Mouse (Mus musculus): ENCODE data around the gene Slc17a2.

Gene Slc17a2

DNA sequence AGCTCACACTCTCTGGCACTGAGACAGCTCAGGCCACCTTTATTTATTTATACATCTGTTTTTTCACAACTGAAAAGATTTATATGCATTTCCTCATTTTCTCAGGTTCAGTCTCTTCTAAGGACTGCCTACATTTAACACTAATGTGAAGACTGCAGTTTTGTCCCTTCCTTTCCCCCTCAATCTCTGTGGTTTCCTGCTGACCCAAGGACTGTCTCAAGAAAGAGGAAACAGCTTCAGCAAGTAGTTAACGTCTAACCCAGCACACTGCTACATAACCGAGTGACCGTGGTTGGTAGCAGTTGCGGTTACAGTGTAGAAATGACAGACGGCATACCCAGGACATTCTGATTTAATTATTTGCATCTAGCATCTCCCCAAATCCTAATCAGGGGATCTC, 7.4 kb upstream of the Slc17a2 start:
- no peak for DNase-seq

DNA sequence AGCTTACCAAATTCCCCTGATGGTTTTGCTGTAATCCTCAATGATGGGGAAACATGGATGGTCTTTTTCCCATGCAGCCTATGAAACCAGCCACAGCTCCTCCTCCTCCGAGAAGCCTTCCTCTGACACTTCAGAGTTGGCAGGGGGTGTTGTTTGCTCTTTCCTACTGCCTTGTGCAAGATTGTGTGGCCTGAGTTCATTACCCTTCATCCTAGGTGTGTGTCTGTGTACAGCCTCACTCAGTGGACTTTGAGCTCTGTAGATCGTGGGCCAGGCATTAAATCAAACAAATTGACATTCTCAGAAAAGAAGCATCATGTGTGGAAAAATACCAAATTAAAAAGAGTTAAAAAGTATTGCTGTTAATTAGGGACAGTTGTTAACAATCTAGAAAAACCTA, 2.3 kb upstream of the Slc17a2 start:
- DNase-seq = no peak

DNA sequence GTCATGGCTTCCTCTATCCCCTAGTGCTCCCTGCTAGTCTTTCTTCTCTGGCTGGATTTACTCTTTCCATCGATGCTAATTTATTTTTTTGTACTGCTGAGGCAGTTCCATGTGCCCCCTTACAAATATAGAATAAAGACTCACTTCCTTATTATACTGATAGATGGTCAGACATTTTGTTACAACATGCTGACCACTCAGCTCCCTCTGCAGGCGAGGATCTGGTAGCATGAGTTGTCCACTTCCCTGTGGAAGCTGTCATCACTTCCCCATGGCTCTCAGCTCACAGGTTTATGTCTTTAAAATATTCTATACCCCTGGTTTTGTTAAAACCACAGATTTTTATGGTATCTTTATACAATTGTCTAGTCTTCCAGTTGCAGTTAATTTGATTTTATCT, 9.4 kb downstream of the Slc17a2 start:
- no peak for DNase-seq

DNA sequence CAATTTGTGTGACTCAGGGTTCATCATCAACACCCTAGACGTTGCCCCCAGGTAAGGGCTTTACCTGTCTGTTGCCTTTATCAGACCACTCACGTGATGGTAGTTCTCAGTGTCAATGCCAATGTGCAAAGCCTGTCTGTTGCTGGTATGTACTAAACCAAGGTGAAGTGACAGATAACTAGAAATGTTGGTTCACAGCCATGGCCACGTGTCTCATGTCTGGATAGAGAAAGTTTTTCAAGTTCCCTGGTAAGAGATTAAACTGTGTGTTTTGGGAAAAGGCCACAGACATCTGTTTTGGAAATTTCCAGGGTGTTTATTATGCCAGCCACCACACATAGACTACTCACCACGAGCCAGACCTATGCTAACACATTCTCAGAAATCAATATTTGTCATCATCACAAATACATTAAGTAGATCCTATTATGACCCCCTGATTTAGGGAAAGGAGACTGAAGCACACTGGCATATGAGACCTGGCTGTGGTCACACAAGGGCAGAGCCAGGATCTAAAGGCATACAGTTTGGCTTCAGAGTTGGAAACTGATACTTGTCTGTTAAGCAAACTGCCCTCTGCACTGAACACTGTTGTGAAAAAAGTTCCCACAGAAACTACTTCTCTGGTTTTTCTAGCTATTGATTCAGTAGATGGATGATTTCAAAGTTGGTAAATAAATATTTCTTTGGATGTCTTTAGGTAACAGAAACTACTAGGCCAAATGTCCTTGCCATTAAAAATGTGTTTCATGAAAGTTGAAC, 13.6 kb downstream of the Slc17a2 start:
- DNase-seq = no peak

DNA sequence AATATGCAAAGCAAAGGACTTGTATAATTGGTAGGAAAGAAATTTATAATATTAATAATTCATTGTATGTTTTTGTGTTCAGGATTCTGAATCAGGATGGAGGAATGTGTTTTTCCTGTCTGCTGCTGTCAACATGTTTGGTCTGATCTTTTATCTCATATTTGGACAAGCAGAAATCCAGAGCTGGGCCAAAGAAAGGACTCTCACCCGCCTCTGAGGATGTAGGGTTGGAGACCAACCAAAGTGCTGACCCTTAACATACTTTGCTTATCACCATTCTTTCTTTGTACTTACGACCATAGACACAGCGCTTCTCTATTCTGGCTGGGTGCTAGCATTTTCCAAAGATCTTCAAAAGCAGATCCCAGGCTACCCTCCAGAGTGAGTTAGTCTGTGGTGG, 15.4 kb downstream of the Slc17a2 start:
- DNase-seq = no peak

DNA sequence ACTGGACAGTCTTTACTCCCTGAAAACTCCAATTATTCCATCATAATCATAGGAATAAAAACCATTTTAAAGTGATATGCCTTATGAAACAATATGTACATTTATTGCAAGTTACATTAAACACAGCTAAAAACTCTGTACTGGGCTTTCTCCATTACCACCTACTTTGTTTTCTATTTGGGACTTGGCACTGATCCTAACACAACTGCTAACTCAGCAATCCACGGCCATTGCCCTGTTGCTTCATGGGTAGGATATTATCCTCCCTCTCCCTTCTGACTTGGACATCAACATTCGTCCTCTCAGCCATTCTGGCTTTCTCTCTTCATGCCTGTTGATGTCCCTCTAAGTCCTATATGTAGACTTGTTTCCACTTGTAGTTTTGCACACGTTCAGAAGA, 19.8 kb downstream of the Slc17a2 start:
- no peak for DNase-seq

DNA sequence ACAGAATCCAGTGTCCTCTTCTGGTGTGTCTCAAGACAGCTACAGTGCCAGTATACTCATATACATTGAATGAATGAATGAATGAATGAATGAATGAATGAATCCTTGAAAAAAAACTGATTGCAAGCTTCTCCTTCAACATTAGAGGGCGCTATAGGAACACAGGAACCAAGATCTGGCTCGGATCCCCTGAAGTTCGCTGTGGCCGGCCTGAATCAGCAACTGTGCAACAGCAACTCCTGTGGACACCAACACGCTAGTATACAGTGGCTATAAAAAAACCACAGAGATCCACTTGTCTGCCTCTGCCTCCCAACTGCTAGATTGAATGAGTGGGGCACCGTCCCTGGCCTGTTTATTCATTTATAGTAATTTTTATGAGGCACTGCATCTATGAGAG, 26.3 kb downstream of the Slc17a2 start:
- peak in 1 of 2 experiments; percentile 5 for DNase-seq

DNA sequence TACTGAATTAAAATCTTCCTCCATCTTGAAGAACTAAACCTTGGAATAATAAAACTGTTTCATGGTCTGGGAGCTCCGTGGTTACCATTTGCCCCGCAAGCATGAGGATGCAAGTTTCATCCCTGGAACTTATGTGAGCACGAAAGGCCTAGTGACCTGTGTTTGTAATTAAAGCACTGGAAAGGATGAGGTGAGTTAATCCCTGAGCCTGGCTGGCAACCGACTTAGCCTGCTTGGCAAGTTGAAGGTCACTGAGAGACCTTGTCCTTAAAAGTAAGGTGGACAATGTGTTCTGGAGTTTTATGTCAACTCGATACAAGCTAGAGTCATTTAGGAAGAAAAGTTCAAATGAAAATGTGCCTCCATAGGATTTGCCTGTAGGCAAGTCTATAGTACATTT, 28.0 kb downstream of the Slc17a2 start:
- DNase-seq = no peak

DNA sequence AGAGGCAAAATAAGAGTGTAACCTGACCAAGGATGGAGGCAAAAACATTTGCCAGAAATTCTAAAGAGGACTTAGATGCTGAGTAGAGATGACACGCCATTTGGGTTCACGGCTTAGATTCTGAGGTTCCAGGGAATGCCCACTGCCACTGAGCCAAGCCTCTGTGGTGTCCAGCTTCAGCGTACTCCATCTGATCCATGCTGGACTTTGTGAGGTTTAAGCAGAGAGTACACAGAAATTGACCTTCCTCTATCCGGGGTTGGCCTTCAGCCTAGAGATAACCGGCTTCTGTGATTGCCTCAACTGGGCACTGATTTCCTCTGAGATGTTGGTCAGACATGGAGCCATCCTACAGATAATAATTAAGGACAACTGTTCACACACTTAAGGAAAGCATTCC, 29.8 kb downstream of the Slc17a2 start:
- DNase-seq = no peak

DNA sequence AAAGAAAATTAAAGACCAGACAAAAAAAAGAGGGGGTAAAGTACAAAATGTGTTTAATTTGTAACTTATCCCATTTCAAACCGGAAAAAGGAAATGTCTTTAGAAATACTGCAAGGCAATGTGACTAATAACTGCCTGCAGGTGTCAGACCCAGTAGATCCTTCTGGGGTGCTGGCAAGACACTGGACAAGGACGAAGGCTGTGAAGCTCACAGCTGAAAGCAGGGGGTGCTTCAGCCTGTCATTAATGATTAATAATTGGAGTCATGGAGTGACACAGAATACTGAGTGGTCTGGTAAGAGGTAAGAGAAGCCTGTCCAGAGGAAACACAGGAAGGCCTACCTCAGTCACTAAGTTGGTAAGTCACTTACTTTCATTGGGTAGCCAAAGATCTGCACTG, 32.5 kb downstream of the Slc17a2 start, which contains the start of gene Slc17a3:
Gene Slc17a3 (plus strand): TSS at position 127 of the 400 bp plus-strand sequence.
- no peak for DNase-seq

DNA sequence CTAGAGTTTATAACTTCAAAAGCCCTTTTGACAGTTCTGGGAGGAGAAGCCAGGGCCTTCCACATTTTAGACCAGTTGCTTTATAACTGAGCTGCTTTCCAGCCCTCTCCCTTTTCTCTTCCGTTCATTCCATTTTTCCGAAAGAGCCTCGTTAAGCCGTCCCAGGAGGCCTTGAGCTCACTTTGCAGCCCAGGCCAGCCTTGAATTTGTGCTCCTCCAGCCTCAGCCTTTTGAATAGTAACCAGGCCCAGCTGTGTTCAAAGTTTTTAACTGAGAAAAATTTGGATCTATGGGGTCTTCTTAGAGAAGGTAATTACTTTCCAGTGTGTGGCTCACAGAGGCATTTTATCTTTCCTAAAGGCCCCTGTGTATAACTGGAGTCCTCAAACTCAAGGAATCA, 39.1 kb downstream of the Slc17a2 start:
- no peak for DNase-seq

DNA sequence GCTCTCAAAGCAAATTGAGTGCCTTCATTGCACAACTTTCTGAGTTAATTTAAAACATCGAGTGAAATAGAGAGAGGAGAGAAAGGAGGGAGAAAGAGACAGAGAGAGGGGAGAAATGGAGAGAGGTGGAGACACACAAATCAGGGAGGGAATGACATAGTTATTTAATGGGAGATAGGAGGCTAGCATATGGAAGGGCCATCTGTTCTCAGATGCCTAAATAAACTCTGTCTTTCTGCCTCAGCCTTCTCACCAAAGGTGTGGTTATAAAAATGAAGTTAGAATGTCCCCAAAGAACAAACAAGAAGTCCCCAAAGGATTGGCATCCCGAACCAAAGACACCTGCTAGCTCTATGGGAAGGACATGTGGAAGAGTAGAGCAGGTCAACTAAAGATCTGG, 42.5 kb downstream of the Slc17a2 start:
- no peak for DNase-seq

DNA sequence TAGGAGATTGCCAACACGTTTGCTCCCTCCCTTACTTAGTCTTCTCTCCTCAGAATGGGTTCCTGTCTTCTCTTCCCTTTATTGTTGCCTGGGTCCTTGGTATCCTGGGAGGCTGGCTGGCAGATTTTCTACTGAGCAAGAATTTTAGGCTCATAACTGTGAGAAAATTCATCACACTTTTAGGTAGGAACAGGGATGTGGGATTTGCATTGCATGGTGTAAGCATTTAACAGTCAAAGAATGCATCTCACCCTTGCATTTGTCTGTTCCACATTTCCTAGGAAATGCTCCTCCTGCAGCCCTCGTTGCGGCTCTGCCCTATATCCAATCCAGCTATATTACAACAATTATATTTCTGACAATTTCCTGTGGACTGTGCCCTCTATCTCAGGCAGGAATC, 49.6 kb downstream of the Slc17a2 start:
- DNase-seq = no peak

DNA sequence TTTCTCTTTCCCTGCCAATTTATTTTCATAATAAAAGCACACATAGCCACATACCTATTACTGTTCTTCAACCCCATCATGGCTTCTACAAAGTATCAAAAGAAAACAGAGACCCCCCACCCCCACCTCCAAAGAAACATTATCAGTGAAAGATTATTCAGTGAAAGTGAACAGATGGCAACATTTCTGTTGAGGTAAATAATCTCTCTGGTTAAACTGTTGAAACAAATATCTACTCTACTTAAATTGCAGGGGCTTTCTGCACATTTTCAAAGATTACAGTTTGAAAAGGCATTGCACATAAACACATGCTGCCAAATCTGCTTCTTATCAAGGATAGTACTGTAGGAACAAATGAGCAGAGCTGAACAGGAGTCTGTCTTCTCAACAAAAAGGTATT, 55.0 kb downstream of the Slc17a2 start:
- DNase-seq = no peak

DNA sequence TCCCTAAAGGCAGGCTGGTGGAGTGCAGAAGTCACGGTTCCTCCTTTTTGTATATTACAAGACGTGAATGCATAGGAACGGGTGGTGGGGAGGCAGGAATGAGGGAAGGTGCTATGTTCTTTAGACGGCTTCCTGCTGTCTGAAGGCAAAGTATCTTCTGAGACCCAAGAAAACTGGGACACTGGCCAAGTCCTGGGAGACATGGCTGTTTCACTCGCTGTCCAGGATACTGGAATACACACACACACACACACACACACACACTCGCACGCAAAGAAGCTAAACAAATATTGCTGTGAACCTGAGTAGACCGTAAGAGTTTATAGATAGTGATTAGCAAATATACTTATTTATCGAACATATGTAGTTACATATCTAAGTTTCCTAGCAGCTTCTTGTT, 57.9 kb downstream of the Slc17a2 start:
- DNase-seq = no peak

DNA sequence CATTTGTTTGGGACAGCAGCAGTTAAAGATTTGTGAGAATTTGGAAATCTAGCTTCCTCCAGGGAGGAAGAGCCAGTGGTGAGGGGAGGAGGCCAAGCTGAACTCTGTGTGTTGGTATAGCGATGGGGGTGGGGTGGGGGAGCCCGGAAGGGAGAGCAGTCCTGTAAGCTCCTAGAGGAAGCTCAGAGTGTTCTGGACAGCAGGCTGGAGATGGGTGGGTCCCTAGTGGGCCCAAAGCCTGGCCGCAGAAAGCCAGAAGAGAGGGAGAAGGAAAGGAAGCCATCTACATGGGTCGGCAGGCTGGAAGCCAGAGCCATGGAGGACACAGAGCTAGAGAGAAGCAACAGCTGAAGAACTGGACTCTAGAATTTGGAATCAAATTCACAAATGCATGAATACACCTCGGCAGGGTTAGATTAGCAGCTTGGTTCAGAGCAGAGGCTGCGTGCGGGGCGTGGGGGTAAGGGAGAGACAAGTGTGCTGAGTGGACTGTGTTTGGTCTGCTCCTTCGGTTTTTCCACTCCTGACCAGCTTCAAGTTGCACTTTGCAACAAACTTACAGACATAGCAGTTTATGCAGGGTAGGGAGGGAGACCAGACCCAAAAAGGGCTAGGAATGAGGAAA, 59.4 kb downstream of the Slc17a2 start:
- no peak for DNase-seq

DNA sequence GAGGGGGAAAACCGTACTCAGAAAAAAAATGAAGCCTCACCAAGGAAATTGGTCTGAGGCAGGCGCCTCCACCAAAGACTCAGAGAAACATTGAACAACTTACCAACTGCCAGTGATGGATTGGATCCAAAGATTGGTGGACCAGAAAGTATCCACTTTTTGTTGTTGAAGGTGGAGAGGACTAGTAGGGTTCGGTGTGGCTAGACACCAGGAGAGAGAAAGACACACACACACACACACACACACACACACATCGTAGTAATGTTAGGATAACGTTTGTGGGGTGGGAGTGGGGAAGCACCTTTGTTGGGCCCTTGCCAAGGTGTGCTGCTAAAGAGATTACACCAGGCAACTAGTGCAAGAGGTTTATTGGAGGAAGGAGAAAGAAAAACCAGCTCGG, 60.2 kb downstream of the Slc17a2 start:
- no peak for DNase-seq

DNA sequence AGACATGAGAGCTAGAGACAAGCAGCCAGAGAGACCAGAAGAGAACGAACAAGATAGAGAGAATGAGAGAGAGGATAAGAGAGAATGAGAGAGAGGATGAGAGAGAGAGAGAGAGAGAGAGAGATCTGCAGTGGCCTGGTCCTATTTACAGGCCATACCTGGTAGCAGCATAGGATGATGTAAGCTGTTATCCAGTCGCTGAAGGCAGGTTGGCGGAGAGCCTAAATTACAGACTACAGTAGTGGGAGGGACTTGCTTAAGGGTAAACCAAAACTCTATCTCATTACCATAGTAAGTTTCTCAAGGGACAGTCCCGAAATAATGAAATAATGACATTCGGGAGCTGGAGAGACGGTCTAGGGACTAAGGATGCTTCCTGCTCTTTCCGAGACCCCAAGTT, 60.6 kb downstream of the Slc17a2 start, which contains the start of gene Slc17a1:
Gene Slc17a1 (plus strand): TSS at position 346 of the 400 bp plus-strand sequence.
- DNase-seq = no peak

DNA sequence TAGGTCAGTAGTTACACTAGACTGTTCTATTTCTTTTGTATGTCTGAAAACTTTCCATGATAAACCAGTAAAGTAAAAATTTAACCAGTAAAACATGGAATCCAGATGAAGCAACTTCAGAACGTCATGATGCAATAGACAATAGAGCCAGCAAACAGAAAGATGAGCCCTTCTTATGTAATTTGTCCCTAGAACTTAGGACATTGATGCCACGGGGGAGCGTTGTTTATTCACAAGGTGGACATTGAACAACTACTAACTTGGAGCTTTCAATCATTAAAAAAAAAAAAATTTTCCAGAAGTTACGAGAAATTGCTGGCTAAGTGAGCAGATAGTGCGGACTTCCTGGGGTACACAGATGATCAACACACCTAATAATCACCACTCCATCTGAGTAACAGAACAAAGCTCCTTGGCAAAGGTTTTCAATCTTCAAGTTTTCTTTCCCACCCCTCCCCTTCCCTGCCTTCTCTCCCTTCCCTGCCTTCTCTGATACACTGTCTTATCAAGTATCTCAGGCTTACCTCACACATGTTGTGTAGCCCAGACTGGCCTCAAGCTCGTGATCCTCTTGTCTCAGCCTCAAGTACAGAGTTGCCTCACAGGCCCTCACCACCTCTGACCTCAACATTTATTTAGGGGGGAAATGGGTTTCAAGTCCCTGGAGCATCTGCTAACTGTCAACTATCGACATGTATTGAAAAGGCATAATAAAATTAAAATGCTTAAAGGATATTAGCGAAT, 62.2 kb downstream of the Slc17a2 start:
- DNase-seq = no peak

DNA sequence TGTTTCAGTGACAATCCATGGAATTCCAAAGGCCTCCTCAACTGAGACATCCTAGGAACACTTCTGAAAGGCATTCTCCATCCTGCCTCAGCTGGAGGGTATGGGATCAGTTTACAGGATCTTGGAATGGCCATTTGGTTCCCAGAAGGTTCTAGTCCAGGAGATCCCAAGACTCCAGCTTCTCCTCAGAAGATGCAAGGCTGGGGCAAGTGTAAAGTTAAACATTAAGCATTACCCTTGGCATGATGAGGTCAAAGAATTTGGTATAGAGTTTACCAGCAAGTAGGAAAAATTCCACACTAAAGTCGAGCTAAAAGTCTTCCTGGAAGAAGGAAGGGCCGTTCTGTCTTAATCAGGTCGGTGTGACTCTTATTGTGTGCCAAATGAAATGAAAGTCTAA, 63.2 kb downstream of the Slc17a2 start:
- no peak for DNase-seq

DNA sequence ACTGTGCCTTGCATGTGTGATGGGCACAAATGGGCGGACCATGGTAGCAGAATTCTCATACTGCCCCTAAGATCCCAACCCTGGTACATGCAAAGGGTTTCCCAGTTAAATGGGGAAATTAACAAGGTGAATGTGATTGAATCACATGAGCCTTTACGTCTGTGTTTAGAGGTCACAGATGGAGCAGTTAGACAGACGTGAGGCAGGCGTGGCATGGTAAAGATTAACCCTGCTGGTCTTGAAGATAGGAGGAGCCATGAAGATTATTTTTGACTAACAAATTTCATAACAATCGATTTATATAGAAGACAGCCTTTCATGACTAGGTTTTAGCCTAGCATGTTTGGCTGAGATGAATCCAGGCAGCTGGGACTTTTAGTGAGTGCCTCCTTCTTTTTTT, 66.3 kb downstream of the Slc17a2 start:
- DNase-seq = no peak
